Mouse (Mus musculus) WW6 (cell line): ENCODE measurements around the gene Nt5c1a.
"Not testable (repeated sequence)": the region's sequence is repeated elsewhere in the genome, so short reads cannot be mapped to it uniquely, and the experiment has no call there.

Experiments used
- DNase-seq: peaks from one replicate; pipeline ENCODE4 v3.0.0-alpha.2; 2013; ENCODE audit warnings: low read depth, low spot score

The Nt5c1a gene

DNA sequence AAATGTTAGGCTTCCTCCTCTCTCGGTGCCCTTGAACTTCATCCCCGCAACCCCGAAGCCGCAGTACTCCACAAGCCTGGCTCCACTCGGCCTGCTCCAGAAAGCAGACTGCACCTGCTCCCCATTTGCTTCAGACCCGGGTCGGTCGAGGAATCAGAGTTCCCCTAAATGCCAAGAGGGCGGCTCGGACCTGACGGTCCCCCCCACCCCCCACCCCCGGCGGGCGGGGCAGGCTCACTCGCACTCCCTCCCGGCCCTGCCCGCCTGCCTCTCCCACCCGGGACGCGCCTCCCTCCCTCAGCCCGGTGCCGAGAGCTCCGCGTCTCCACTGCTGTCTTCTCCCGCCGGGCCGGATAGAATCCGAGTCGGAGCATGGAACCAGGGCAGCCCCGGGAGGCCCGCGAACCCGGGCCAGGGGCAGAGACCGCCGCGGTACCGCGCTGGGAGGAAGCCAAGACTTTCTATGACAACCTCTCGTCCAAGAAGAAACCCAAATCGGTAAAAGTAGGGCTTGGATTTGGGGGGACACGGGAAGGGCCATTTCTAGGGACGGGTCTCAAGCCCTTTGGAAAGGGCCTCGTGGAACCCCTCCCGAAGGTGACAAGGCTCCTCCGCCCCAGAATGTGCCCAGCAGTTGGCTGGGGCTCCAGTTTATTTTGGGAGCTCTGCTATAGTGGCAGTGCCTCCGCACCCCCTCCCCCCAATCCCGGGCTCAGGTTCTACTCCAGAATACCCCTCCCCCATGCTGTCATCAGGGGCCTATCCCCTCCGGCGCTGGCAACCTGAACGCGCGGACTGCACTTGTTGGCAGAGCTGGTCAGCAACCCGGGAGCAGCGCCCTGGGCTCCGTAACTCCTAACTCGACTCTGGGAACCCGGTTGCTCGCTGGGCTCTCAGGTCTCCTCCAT is at the start of gene Nt5c1a:
TSS of gene Nt5c1a (plus strand) at position 319 of the 908 bp plus-strand sequence.
- DNase-seq: no peak

- DNase-seq: no peak
Observed at GRCm38 (mm10) chr4:123152003-123152402, 49.3 kb upstream of the Nt5c1a start.

- DNase-seq: no peak
Observed at GRCm38 (mm10) chr4:123152976-123153375, 48.3 kb upstream of the Nt5c1a start.

- no peak for DNase-seq
Observed at GRCm38 (mm10) chr4:123155004-123155403, 46.3 kb upstream of the Nt5c1a start.

- DNase-seq: no peak
Observed at GRCm38 (mm10) chr4:123155427-123155826, 45.9 kb upstream of the Nt5c1a start.

DNA sequence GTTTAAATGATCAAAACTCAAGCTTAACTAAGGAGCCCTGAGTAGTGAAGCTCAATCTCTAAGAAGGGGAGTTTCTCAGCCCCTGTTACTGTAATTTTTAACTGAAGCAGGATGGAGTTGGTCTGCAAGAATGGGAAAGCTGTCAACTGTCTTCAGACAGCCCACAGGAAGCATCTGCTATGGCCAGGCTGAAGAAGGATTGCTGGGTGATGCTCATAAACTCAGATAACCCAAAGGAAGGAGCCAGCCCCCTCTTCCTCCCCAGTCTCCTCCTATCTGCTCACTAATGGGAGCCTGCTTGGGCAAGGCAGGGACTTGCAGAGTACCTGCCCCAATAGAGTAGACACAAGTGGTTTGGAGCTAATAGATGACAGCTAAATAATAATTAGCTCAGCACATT is 45.5 kb upstream of the Nt5c1a start:
- DNase-seq: no peak

GRCm38 (mm10) chr4:123160571-123160970 is 40.7 kb upstream of the Nt5c1a start:
- no peak for DNase-seq

DNA sequence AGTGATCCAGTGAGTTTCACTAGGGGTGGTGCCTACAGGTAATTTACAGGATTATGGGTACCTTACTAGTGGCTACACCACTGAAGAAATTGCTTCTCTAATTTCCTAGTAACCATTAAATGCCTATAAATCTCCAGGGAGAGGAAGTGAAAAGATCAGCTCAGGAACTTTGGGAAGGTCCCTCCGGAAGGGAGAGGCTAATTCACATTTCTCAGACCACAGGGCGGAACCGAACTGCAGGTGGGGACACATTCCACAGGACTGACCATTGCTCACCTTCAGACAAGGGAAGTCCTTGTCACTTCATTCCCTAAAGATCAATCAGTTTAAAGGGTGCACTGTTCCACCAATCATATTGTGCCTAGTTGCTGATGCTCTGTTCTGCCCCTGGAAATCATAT is 40.1 kb upstream of the Nt5c1a start:
- DNase-seq: not testable (repeated sequence)

GRCm38 (mm10) chr4:123162305-123162917 is 38.9 kb upstream of the Nt5c1a start:
- no peak for DNase-seq

- DNase-seq: no peak
Observed at GRCm38 (mm10) chr4:123164157-123164556, 37.1 kb upstream of the Nt5c1a start.

GRCm38 (mm10) chr4:123171811-123172210 is 29.5 kb upstream of the Nt5c1a start:
- no peak for DNase-seq

- no peak for DNase-seq
Observed at GRCm38 (mm10) chr4:123182328-123183238, 18.7 kb upstream of the Nt5c1a start, which contains the start of gene Hpcal4. Gene Hpcal4 (plus strand): TSS chr4:123183227.

DNA sequence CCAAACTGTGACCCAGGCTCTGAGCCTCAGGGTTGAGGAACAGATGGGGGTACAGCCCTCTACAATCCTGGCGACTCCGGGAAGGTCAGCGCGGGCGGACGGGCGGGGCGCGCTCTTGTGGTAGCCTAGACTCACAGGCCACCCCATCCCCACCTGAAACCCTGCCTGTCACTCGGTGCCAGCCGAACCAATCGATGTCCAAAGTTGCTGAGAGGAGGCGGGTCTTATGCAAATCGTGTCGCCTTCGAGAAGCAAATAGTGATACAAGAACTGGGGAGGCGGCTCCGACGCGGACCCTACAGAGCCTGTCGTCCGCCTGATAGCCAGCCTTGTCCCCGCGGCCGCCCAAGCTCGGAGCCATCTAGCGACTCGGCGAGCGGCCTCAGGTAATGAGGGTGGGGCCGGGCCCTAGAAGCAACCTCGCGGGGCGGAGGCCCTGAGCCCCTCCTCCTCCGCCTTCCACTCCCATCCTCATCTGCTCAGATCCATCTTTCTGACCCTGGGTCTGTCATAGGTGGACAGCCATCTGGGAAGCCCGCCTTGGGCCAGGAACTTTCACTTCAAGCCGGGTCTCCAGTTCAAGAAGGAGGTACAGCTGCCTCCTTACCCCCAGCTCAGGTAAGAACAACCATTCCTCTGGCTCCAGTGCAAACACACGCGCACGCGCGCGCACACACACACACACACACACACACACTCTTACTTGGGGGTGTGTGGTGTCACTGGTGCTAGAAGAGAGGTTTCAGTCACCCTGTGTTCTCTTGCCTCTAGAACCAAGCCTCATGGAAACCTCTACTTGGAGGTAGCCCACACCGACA is 17.9 kb upstream of the Nt5c1a start:
- peak; percentile 69 for DNase-seq

- no peak for DNase-seq
Observed at GRCm38 (mm10) chr4:123184816-123185215, 16.5 kb upstream of the Nt5c1a start.

DNA sequence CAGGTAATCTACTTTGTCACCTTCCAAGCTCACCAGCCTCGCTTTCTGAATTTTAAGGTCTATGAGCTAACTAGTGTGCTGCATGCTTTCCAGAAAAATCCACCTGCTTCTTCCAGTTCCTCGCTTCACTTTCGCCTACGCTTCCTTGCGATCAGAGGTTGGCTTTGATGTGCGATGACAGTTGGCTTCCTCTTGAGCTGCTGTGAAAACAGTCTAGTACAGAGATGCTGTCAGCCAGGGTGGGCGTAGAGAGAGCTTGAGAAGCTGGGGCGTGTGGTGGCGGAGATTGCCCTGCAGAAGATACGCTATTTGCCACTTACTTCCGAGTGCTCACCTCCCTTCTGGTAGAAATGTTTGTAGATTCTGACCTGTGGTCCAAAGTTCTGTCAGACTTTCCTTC is 9.0 kb upstream of the Nt5c1a start:
- DNase-seq: no peak

DNA sequence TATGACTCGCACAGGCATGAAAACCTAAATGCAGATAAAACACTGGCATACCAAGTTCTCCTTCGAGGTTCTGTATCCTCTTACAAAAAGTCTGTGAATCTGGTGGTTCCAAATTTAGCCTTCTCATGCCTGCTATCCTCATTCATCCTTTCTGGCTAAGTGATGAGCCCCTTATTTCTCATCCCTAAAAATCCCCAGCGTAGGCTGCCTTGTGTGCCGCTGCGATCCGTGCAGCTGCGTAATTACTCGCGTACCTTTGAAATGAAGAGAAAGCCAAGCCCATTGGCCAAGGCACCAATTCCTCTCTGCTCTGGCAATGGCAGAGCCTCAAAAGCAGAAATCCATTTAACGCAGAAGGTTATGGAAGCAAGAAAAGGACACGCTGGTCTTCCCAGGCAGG is 7.5 kb upstream of the Nt5c1a start:
- DNase-seq: no peak

- DNase-seq: no peak
Observed at GRCm38 (mm10) chr4:123196695-123197094, 4.6 kb upstream of the Nt5c1a start.

DNA sequence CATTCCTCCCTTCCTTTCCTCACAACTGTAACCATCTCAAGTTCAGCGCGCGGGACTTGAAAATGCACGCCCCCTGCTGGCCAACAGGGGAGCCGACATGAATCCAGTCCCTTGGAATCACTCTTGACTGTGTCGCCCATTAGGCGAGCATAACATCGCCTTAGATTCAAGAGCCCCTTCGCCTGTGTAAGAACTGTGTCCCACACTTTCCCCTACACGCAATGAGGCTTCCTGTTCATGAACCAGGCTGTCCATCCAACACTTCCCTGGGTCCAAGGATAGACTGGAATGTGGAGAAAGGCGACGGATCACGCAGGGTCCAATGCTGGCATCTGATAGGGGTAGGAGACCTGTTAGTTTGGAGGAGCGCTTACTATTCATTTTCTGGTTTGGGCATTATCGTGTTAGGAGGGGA is 526 bp upstream of the Nt5c1a start:
- peak; percentile 36 for DNase-seq

DNA sequence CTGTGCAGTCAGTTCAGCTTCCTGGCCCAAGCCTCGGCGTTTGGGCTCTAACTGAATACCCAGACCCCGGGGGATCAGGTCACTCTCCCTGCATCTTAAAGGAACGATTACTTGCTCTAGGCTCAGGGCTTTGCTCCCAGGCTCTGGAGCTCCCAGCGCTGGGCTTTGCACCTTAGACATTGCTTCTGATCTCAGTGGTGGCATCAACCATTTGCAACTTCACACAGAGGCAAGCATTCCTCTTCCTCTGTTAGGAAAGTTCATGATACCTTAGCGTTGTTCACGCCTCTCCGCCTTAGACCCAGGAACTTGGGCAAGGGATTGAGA is 753 bp downstream of the Nt5c1a start:
- no peak for DNase-seq

- DNase-seq: no peak
Observed at GRCm38 (mm10) chr4:123207337-123207736, 6.0 kb downstream of the Nt5c1a start.

DNA sequence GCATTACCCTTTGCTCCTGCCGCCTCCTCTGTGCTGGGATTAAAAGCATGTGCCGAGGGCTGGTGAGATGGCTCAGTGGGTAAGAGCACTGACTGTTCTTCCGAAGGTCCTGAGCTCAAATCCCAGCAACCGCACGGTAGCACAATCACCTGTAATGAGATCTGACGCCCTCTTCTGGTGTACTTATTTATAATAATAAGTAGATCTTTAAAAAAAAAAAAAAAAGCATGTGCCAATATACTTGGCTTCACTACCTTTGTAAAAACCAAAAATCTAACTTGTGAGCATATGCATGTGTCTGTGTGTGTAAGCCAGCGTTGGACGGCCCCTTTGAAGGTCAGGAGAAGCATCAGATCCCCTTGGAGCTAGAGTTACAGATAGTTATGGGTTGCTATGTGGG is 9.7 kb downstream of the Nt5c1a start:
- DNase-seq: no peak
